Mouse (Mus musculus): ENCODE data around the gene Ppif. TPM values are rescaled to one million over a fixed set of nuclear protein-coding genes. Genes with fewer than 3 reads are reported as not detected.

The Ppif gene
- total RNA-seq, 2 experiments from 2014 or later = 23.8 to 91.9 TPM

DNA sequence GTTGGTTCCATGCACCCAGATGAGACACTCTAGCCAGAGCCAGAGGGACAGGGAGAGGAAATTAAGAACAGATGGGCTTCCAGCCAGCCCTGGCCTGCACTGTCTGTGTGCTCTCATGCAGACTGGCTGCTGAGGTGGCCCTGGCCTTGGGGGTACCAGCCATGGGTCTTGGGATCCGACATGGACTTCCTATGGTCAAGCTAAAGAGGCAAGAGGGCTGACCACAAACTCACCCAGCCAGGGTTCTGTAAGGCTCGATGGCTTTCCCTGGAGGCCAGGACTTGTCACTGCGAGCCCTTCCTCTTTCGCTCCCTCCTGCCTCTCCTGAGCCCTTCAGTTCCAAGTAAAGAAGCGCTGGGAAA, 33.2 kb downstream of the Ppif start:
- ATAC-seq (replicated peaks; ENCODE audit: poor library complexity, severe bottlenecking) = peak; percentile 61

- ATAC-seq (replicated peaks; ENCODE audit: poor library complexity, severe bottlenecking) = peak; percentile 92
Observed at GRCm38 (mm10) chr14:25734736-25735716, 41.1 kb downstream of the Ppif start.

DNA sequence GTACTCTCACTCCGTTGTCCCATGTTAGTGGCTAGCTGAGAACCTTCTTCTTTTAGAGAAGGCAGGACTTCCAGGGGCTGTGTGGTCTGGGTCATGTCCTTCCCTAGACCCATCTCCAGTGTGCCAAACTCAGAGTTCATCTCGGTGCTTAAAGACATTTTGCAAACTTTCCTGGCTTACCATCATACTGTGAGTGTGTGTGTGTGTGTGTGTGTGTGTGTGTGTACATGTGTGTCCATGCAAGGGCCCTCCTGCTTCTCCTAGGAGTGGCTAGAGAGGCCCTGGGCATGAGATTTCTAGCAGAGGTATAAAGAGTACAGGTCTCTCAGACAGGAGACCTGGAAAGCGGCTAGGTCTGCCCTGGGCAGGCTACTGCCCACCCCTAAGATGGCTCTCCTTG, 42.2 kb downstream of the Ppif start:
- ATAC-seq (replicated peaks; ENCODE audit: poor library complexity, severe bottlenecking) = no peak

GRCm38 (mm10) chr14:25736589-25736988, 42.6 kb downstream of the Ppif start:
- peak; percentile 33; the same call in 1 of the 2 replicates for ATAC-seq (replicated peaks; ENCODE audit: poor library complexity, severe bottlenecking)

DNA sequence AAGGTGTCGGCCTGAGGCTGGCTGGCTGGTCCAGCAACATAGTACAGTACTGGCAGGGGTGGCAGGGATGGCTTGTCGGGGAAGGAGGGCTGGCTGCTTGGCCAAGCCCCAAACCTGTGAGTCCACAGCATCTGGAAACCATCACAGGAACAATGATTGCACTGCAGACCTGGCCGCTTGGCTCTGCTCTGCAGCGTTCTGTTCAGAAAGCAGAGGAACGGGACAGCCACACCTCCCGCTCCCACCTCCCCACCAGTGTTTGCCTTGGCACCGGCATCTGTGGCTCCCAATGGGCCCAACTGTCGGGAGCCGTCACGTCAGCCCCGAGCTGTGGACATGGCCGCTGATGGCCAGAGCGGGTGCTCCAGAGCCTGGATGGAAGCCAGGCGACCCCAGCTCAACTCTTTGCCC, 44.6 kb downstream of the Ppif start:
- ATAC-seq (replicated peaks; ENCODE audit: poor library complexity, severe bottlenecking) = no peak

DNA sequence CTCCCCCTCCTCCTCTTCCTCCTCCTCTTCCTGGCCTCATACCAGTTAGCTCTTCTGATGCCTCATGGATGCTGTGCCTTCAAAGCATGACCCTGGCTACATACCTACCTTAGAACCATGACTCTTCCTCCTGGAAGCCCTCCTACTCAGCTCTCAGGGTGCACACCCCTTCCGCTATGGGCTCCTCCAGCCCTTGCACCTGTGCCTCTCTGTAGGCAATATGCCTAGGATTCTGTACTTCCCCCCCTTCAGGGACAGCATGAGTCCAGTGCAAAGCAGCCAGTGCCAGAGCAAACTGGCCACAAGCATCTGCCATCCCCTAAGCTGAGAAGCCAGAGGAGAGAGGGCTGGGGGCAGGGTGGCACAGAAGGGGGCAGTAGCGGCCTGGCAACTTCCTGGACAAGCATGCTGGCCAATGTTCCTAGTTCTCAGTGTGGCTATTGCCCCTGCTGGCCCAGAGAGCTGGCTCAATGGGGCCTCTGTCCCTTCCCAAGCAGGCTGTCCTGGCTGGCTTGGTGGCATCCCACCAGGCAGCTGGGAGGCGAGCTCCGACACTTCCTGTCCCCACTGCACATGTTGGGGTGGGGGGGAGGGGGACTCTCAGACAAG, 46.1 kb downstream of the Ppif start:
- ATAC-seq (replicated peaks; ENCODE audit: poor library complexity, severe bottlenecking) = no peak

DNA sequence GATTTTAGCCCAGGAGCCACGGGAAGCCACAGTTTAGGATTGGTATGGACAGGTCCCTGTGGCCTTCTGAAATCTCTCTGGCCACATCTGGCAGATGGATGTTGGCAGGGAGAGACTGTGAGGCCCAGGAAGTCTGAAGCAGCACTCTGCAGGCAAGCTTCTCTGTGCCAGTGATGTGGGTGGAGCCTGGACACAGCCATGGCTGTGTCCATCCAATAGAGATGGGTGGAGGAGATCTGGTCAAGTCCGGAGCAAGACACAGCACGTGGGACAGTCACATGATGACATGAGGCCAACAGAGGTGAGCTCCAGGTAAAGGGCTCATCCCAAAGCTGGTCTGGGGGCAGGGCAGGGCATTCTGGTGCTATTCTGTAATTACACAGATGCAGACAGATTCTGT, 47.3 kb downstream of the Ppif start:
- no peak for ATAC-seq (replicated peaks; ENCODE audit: poor library complexity, severe bottlenecking)

DNA sequence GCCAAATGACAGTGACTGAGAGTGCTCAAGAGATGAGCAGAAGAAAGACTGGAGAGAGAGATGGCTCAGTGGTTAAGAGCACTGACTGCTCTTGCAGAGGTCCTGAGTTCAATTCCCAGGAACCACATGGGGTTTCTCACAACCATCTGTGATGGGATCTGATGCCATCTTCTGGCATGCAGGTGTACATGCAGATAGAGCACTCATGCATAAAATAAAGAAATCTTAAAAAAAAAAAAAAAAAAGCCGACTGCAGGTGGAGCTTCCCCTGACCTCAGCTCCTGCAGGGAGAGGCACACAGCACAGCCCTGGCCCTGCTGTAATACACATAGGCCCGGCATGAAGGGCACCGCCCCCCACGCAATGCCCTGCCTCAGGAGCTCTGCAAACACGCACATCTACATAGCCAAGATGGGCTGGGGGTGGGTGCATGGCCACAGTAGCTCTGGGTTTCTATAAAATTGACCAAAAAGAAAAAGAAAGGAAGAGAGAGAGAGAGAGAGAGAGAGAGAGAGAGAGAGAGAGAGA, 48.0 kb downstream of the Ppif start:
- no peak for ATAC-seq (replicated peaks; ENCODE audit: poor library complexity, severe bottlenecking)

GRCm38 (mm10) chr14:25742943-25743342, 49.0 kb downstream of the Ppif start:
- no peak for ATAC-seq (replicated peaks; ENCODE audit: poor library complexity, severe bottlenecking)

DNA sequence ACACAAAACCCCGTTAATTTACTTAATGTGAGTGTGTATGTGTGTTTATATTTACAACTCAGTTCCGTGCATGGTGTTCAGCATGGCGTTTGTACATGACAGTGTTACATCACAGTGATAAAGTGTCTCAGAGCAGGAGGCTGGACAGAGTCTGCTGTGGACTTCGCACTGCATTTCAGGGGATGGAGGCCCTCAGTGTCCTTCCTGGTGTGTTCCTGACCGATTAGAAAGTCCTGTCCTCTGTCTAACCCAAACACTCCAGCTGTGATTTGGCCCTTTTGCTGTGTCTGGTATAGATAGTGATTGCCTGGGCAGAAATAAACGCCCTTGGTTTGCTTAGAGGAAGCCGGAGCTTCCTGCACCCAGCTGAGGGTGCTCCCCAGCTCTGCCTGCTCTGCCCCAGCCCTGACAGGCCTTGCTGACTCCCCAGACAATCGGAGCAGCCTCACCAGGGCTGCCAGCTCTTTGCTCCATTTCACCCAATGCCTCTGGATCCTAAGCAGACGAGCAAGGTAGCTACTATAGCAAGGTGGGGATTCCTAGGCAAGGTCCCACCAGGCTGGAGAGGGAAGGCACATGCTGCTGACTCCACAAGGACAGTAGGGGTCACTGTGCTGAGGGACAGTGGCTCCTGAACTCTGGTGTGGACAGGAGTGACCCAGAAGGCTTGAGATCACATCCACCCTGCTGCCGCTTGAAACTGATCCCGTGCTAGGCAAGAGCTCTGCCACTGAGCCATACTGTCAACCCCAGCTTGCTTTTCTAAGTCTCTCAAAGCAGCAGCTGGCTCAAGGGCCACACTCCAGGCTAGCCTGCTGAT, 51.6 kb downstream of the Ppif start:
- ATAC-seq (replicated peaks; ENCODE audit: poor library complexity, severe bottlenecking) = no peak

DNA sequence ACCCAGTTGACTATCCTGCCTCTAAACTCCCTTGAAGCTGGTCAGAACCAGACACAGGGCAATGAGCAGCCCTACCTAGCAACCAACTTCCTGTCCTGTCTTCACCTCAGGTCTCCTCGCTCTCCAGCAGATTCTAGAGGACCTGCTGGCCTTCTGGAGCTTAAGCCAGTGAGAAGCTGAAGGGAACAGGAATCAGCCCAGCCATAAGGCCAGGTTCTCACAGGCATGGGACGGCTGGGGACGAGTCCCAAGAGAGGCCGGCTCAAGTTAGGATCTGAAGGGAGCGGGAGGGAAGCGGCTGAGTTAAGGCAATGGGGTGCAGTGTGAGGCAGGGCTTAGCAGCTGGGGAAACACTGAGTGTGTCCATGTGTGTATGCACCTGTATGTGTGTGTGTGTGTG, 52.4 kb downstream of the Ppif start:
- no peak for ATAC-seq (replicated peaks; ENCODE audit: poor library complexity, severe bottlenecking)

DNA sequence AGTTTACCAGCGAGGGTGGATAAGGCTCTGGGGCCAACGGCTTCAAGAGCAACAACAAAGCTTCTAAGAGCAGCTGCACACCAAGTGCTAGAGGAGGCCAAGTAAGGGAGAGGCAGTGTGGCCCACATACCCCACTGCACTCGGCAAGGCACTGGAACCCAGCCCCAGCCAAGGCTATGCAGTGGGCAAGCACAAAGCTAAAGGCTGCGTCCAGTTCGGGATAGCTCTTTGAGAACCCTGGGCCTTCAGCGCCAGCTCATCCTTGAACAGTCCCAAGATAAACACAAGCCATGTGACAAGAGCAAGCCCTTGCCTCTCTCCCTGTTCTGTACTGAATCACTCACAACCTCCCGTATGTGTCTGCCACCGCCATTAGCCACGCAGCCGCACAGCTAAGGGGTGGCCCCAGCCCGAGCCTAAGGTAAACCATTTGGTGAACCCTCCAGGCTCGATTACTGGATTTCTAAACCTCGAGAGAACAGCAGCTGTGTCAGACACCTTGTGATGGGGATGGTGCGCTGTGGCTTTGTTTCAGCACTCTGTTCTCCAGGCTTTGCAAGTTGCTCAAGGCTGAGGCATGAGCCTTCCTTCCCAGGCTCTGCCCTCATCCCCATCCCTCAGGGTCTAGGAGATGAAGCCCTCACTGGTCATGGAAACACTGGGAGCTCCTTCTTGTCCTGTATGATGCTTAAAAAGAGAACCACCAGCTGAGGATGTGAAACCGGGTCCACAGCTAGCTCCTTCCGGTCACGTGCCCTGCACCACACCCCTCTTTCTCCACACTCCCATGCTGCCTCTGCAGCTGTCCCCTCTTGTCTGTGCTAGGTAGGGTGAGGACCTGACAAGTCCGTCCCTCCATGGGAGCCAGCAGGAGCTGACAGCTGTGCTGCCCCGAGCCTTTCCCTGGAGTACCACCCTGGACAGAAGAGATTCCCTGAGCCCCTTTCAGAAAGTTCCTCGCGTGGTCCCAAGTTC, 53.3 kb downstream of the Ppif start:
- peak; percentile 93 for ATAC-seq (replicated peaks; ENCODE audit: poor library complexity, severe bottlenecking)

DNA sequence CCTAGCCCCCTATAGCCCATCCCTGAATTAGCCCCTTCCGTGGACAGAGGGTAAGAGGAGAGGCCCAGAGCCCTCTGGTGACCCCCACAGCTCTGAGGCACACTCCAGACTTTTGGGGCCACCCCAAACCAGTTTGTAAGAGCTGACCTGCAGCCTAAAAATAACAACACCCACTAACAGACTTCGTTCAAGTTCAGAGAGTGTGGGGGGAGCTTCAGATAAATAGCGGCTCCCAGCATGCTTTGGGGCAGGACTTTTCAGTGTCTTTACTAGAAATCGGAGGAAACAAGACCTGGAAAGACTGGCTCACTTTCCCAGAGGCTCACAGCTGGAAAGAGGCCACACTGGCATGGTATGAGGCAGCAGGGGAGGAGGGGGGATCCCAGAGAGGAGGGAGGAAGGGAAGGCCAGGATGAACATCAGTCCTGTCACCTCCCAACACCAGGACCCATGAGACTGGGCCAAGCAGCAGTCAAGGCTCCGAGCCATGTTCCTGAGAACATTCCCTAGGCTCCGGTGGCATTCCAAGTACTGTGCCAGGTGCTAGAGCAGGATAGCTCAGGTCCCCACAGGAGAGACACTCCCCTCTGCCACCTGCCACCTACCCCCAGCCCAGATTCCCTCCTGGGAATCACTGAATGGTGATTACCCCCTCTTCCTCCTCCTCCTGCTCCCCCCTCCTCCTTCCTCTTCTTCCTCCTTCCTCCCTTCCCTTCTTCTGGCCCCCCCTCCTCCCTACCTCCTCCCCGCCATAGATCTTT, 54.2 kb downstream of the Ppif start:
- ATAC-seq (replicated peaks; ENCODE audit: poor library complexity, severe bottlenecking) = no peak

DNA sequence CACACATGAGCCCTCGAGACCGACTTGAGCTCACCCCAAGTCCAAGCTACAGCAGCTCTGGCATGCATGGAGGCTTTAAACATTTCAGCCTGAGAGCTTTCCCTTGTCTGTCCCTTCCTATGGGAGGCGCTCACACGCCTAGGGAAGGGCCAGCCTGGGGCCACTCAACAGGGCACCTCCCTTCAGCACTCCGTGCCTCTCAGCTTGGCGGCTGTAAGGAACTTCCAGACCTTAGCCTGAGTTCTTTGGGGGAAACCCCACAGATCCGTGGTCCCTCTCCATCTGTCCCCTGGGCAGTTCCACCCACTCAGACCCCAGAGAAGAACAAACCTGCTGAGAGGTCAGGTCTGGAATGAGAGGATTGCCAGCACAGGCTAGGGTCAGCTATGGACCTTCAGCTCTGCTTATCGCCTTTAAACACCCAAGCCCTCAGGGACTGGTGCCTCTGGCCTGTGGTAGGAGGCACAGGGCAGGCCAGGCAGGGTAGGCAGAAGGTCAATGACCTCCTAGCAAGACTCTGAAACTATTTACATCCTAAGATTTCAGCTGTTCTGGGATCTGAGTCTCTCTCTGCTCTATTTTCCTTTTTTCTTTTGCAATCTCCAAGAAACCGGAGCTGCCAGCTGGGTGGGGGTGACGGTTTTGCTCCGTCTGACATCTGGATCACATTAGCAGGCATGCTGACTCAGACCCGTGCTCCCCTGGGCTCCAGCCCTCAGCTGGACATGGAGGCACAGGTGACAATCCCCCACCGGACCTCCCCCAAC, 55.4 kb downstream of the Ppif start:
- no peak for ATAC-seq (replicated peaks; ENCODE audit: poor library complexity, severe bottlenecking)

Measured in granulocyte monocyte progenitor cell, adult 5-6 weeks (primary cell).